Mouse (Mus musculus): Measurements from ENCODE around the gene Ecm1.

The Ecm1 gene

GRCm38 (mm10) chr3:95689171-95689915 is 50.0 kb downstream of the Ecm1 start:
- DNase-seq (ENCODE audit: low spot score), result no peak

DNA sequence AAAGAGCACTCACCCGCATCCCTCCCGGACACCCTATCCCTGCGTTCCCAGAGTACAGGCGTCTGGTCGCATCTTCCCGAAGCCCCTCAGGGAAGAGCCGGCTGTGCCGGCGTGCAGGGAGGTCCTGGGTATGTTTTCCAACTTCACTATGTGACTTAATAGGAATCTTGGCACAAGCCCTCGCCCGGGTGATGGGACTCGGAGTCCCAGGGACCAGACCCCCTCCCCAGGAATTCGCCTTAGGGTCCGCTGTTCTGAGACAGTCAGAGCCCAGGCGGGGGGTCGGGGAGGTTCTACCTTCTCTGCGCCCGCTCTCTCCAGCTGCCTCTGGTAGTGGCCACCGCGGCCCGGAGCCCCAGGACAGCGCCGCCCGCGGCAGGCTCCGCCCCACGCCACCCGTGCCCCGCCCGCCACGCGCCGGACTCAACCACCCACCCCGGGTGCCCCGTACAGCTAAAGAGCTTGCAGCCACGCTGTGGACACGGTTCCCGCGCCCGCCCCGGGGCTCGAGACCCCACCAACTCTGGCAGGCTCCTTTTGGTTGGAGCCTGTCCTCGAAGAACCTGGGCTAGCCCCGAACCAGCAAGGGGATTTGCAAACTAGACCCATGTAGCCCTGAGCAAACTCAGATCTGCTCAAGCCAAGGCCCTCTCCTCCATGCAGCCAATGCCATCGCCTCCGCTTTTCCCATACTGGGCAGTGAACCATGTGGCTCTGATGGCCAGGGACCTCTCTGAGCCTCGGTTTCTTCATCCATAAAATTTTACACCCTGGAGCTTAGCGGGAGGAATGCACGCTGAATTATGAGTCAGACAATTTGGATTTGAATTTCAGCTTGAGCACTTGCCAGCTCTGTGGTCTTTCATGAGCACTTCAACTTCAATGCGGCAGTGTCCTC is 51.6 kb downstream of the Ecm1 start, which contains the start of gene Adamtsl4:
Gene Adamtsl4, minus strand, starts transcription at position 394 of the 898 bp plus-strand sequence.
- peak; percentile 58 for DNase-seq (ENCODE audit: low spot score)

GRCm38 (mm10) chr3:95687168-95687523 is 52.2 kb downstream of the Ecm1 start:
- DNase-seq (ENCODE audit: low spot score), result no peak

- no peak for DNase-seq (ENCODE audit: low spot score)
Observed at GRCm38 (mm10) chr3:95686492-95687167, 52.7 kb downstream of the Ecm1 start.

- DNase-seq (ENCODE audit: low spot score), result no peak
Observed at GRCm38 (mm10) chr3:95685701-95686100, 53.7 kb downstream of the Ecm1 start.

DNA sequence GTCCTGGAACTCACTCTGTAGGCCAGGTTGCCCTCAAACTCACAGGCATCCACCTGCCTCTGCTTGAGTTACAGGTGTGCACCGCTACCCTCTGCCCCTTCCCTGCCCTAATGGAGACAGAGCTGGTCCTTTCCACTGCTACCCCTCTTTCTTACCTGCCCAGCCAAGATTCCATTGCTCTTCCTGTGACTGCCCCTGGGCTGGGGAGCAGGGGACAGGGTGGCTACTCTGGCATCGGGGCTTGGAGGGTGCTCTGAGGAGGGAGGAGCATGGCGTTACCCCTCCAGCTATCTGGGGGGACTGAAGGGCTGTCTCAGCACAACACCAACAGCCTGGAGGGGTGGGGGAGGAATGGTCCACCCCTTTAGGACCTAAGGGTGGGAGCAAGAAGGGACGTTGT is 54.1 kb downstream of the Ecm1 start:
- no peak for DNase-seq (ENCODE audit: low spot score)

DNA sequence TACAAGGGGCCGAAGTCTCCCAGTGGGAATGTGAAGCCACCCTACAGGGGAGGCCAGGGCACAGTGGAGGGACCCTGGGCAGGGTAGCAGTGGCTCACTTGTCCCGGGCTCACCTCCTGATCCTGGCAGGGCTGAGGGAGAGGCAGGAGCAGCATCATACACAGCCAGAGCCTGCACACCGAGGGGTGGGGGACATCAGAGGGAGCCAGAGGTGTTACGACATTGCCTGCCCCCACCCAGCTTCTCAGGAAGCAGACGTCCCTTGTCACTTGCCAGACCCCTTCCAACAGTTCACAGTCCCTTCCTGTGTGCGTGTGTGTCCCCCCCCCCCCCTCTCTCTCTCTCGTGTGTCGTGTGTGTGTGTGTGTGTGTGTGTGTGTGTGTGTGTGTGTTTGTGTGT is 54.5 kb downstream of the Ecm1 start:
- DNase-seq (ENCODE audit: low spot score), result no peak
